Mouse (Mus musculus) liver, embryonic 16.5 days (tissue): ENCODE measurements around the gene Msmb. TPM values are rescaled to one million over a fixed set of nuclear protein-coding genes. Genes with fewer than 3 reads are reported as not detected.
"Not testable (repeated sequence)": the region's sequence is repeated elsewhere in the genome, so short reads cannot be mapped to it uniquely, and the experiment has no call there.

Experiments used
- ATAC-seq: fragments of 200-750 bp; cut with Nextera tagmentation; 2 replicates; pipeline ENCODE4 v1.8.0; 2017; ENCODE audit warnings: low read depth, mild to moderate bottlenecking, moderate number of reproducible peaks, moderate library complexity
- H3K27ac ChIP-seq: fragments of 300-500 bp; sonication (generic); 2 replicates; pipeline ENCODE4 v1.5.1; 2014; ENCODE audit warnings: mild to moderate bottlenecking, low read length
- H3K27me3 ChIP-seq: fragments of 300-500 bp; sonication (generic); 2 replicates; pipeline ENCODE4 v1.6.1; 2014; ENCODE audit warnings: low read depth, low read length, mixed read lengths; ENCODE audit not compliant: control insufficient read depth, insufficient read depth
- H3K36me3 ChIP-seq: fragments of 300-500 bp; sonication (generic); 2 replicates; pipeline ENCODE4 v1.6.1; 2014; ENCODE audit warnings: mild to moderate bottlenecking; ENCODE audit not compliant: control insufficient read depth, insufficient read depth
- H3K4me1 ChIP-seq: fragments of 300-500 bp; sonication (generic); 2 replicates; pipeline ENCODE4 v1.6.1; 2014; ENCODE audit warnings: low read depth, low read length, mixed read lengths; ENCODE audit not compliant: control insufficient read depth
- H3K4me2 ChIP-seq: fragments of 300-500 bp; sonication (generic); 2 replicates; pipeline ENCODE4 v1.6.1; 2014; ENCODE audit warnings: low read depth, low read length, mixed read lengths
- H3K4me3 ChIP-seq: fragments of 300-500 bp; sonication (generic); 2 replicates; pipeline ENCODE4 v1.5.1; 2014; ENCODE audit warnings: low read depth, mild to moderate bottlenecking, low read length
- H3K9ac ChIP-seq: fragments of 300-500 bp; sonication (generic); 2 replicates; pipeline ENCODE4 v1.6.1; 2014; ENCODE audit warnings: low read depth, low read length
- H3K9me3 ChIP-seq: fragments of 300-500 bp; sonication (generic); replicated peaks from 2 replicates; pipeline ENCODE4 v1.6.1; 2016; ENCODE audit warnings: low read length; ENCODE audit not compliant: control insufficient read depth
- WGBS: fragments of 180-500 bp; shearing (Covaris S2); extraction: QIAGEN DNeasy Blood & Tissue Kit; methylation state at CpG from one replicate; pipeline ENCODE4 v1.1.7; 2014; ENCODE audit not compliant: insufficient replicate concordance; 5-methylcytosine and 5-hydroxymethylcytosine counted together
- polyA plus RNA-seq: library from polyadenylated mRNA; unstranded; fragments of >200 nt; fragmentation: Nextera tagmentation; extraction: Ambion mirVana; gene quantifications from 2 replicates; pipeline ENCODE4 v1.2.1, GENCODE M21; 2015

Msmb gene
- polyA plus RNA-seq, 1 experiment from 2014 or later = not detected

DNA sequence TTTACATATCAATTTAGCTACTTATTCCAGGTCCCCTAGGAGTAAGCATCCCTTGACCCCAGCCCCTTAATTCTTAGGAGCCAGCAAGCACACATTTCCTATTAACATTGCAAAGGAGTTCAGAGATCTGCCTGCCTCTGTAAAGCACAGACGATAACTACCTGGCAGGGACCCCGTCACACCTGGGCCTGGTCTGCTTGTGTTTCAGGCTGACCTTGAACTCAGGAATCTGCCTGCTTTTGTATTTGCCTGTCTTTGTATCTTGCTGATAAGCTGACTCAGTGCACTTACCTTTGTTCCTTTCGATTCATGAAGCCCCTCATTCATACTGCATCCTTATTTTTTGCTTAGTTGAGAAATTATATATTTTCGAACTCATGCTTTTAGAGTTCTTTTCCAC, 34.9 kb upstream of the Msmb start:
- Histone ChIP-seq H3K27me3 (no peaks in the 10 kb centered on the region), H3K4me3 (no peak overlapping the region), H3K9me3 (no peaks in the 10 kb centered on the region), H3K9ac (no peak overlapping the region), H3K4me1 (no peaks in the 10 kb centered on the region), H3K27ac (no peak overlapping the region), H3K4me2 (no peak overlapping the region), H3K36me3 (no peaks in the 10 kb centered on the region)
- 66% methylated on average over 4 of the region's 4 CpGs for WGBS
- no peak for ATAC-seq

DNA sequence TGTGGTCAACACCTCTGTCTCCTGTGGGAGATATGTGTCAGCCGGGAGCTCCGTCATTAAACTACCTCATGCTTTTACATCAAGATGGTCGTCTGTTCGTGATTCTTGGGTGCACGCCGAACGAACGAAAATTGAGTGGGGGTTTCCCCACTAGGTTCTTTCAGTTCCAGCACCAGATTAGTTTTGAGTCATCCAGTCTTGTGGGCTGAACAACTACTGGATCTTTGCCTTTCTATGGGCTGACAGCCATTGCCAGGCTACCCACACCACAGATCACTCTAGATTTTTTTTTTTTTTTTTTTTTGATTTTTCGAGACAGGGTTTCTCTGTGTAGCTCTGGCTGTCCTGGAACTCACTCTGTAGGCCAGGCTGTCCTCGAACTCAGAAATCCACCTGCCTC, 29.7 kb upstream of the Msmb start:
- not testable (repeated sequence) for ATAC-seq, H3K4me2 ChIP-seq, H3K9me3 ChIP-seq

DNA sequence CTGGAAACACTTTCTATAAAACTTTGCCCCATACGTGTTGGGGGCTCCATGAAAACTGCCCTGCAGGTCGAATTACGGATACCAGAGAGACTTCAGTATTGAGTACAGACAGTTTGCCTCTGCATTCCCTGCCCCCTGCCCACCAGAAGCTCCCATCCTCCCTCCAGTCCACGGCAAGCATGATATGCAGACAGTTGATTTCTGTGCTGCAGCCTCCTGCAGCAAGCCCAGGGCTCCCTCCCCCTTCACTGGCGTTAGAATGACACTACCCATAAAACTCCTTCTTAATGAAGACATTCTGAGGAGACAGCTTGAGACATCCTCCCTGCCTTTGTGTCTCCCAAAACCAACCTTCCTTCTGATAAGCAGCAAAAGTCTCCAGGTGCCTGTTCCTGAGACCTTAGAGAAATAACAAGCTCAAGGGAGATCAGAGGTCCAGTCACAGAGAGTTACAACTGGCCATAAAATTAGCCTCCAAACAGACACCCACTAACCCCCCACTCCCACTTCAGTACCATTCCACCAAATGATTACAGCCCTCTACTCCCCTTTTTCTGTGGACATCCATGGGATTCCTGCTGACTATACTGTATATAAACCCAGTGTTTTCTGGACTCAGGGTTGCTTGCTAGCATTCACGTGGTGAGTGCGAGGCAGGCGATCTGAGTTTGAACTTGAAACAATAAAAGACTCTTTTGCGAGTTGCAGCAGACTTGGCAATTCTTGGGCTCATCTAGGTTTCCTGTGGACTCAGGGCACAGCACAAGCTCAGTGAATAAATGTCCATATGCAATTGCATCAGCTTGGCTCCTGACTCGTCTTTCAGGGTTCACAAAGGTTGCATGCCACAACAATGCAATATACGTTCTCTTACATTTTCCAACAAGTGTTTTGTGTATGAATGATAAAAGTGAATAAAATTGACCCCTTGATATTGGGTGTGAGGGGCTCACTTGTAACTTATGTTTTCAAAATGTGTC, 20.6 kb upstream of the Msmb start:
- Histone ChIP-seq H3K27me3 (no peaks in the 10 kb centered on the region), H3K9ac (no peak overlapping the region), H3K36me3 (no peaks in the 10 kb centered on the region), H3K27ac (no peak overlapping the region), H3K9me3 (no peaks in the 10 kb centered on the region), H3K4me2 (no peak overlapping the region), H3K4me1 (no peaks in the 10 kb centered on the region), H3K4me3 (no peak overlapping the region)
- no peak for ATAC-seq
- 61% methylated on average over 11 of the region's 11 CpGs for WGBS

More for the DNA sequence above, 29.7 kb upstream of the Msmb start:
- not testable (repeated sequence) for H3K9ac ChIP-seq, H3K27ac ChIP-seq, H3K36me3 ChIP-seq, H3K4me1 ChIP-seq, H3K27me3 ChIP-seq, H3K4me3 ChIP-seq
- WGBS = 77% methylated on average over 10 of the region's 10 CpGs

DNA sequence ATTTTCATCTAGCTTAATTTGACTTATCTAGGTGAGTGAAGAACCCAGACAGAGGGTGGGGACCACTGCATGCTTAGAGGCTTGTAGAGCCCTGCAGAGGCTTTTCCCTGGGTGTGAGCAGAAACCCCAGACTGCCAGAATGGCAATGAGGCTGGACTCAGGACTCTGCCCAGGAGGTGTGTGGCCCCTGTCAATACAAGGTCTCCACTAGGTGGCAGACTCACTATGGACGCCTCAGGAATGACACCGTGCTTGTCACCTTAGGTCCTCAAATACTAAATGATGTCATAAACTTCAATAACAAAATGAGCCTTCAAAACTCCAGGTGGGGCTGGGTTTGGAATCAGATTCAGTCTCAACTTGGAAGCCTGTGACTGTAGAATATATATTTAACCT, 19.9 kb upstream of the Msmb start:
- no peak overlapping the region for H3K27ac ChIP-seq
- 14% methylated on average over 2 of the region's 2 CpGs for WGBS
- H3K4me1 ChIP-seq = no peaks in the 10 kb centered on the region
- peak; percentile 70; the same call in 1 of the 2 replicates for ATAC-seq
- H3K9ac ChIP-seq = no peak overlapping the region
- H3K4me3 ChIP-seq = no peak overlapping the region
- no peaks in the 10 kb centered on the region; the same call in 1 of the 2 replicates for H3K27me3 ChIP-seq
- no peaks in the 10 kb centered on the region for H3K9me3 ChIP-seq
- no peak overlapping the region for H3K4me2 ChIP-seq
- no peaks in the 10 kb centered on the region for H3K36me3 ChIP-seq

DNA sequence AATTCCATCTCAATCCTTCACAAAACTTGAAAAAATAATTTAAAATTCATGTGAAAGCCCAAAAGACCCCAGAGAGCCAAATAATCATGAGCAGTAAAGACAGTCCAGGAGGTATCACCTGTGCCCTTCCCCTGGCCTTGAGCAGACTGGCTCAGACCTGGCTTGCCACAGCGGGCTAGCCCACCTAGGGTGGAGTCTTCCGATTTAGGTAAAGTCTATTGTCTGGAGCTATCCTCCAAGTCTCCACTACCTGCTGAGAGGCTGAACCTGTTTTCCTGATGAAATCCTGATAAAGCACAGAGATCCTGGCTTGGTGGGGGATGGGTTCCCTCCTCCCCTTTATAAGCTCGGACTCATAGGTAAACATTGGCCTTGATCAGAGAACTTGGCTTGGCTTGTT, 17.6 kb upstream of the Msmb start:
- Histone ChIP-seq H3K9ac (no peak overlapping the region), H3K36me3 (no peaks in the 10 kb centered on the region), H3K27me3 (no peaks in the 10 kb centered on the region; the same call in 1 of the 2 replicates), H3K4me1 (no peaks in the 10 kb centered on the region), H3K4me3 (no peak overlapping the region), H3K4me2 (no peak overlapping the region), H3K27ac (no peak overlapping the region), H3K9me3 (no peaks in the 10 kb centered on the region)
- no peak for ATAC-seq
- 70% methylated on average over 3 of the region's 3 CpGs for WGBS

DNA sequence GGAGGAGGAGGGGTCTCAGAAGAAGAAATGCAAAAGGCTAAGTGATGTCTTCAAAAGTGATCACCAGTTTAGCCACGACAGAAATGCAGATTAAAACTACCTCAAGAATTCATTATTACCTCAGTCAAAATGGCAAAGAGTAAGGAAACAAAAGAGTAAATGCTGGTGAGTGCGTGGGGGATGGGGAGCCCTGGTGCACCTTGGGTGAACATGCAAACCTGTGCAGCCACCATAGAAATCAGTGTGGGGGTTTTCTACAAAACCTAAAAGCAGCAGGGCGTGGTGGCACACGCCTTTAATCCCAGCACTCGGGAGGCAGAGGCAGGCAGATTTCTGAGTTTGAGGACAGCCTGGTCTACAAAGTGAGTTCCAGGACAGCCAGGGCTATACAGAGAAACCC, 16.6 kb upstream of the Msmb start:
- not testable (repeated sequence) for H3K27me3 ChIP-seq, H3K4me3 ChIP-seq, H3K36me3 ChIP-seq, H3K9ac ChIP-seq, H3K4me2 ChIP-seq, H3K27ac ChIP-seq, ATAC-seq, H3K4me1 ChIP-seq, H3K9me3 ChIP-seq
- 59% methylated on average over 5 of the region's 5 CpGs for WGBS

DNA sequence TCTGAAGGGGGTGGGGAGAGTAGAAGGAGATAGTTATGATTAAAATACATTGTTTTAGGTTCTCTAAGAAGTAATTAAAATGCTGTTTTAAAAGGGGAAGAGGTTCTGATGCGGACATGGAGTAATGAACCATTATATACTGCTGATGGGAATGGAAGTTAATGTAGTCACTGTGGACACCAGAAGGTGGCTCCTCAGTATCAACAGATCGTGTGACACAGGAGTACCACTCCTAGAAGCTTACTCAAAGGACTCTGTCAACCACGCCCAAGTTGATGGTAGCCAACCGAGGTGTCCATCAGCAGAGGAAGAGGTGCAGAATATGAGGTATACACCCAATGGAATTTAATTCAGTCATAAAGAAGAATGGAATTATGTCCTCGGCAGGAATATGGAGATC, 13.4 kb upstream of the Msmb start:
- H3K27me3 ChIP-seq = no peaks in the 10 kb centered on the region; the same call in 1 of the 2 replicates
- no peak overlapping the region for H3K9ac ChIP-seq
- H3K4me2 ChIP-seq = no peak overlapping the region
- H3K27ac ChIP-seq = no peak overlapping the region
- peaks cover 11% of the 10 kb centered on the region for H3K4me1 ChIP-seq
- ATAC-seq = peak; percentile 42; the same call in 1 of the 2 replicates
- H3K36me3 ChIP-seq = no peaks in the 10 kb centered on the region
- WGBS = 48% methylated on average over 5 of the region's 5 CpGs
- H3K9me3 ChIP-seq = no peaks in the 10 kb centered on the region
- no peak overlapping the region for H3K4me3 ChIP-seq

DNA sequence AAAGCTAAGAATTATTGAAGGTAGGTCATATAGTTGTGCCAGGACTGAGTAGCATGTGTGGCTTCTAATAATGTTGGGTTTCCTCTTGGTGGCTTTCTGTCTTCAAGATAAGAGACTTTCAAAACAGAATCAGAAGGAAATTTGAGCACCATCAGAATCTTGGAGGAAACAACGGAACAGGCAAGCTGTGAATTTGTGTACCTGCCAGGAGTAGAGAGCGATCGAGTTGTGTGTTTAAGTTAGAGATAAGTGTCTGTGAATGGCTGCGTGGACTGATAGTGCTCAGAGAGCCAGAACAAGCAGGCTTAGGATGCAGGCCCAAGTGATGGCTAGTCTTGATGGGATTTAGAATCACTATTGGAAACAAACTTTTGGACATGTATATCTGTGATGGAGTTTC, 10.0 kb upstream of the Msmb start:
- Histone ChIP-seq H3K4me3 (no peak overlapping the region), H3K4me2 (peak overlapping the region; percentile 14), H3K9ac (no peak overlapping the region), H3K27me3 (no peaks in the 10 kb centered on the region), H3K27ac (peak overlapping the region; percentile 63), H3K4me1 (peaks cover 39% of the 10 kb centered on the region), H3K36me3 (no peaks in the 10 kb centered on the region), H3K9me3 (no peaks in the 10 kb centered on the region)
- 10% methylated on average over 4 of the region's 4 CpGs for WGBS
- peak; percentile 86 for ATAC-seq

DNA sequence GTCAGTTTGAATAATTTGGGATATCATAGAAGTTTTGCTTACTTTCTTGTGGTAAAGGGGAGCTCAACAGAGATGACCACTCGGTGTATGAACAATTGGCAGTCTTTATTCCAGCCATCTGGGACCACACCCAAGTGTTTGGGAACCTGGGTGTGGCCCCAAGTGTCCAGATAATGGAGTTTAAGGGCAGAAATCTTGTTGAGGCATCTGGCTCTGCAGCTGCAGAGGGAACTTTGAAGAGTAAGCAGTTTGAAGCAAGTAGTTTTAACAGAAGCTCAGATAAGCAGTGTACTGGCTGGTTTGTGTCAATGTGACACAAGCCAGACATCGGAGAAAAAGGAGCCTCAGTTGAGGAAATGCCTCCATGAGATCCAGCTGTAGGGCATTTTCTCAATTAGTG, 7.5 kb upstream of the Msmb start:
- WGBS = 19% methylated on average over 2 of the region's 2 CpGs
- Histone ChIP-seq H3K27ac (peak overlapping the region; percentile 18; the same call in 1 of the 2 replicates), H3K4me3 (no peak overlapping the region), H3K36me3 (no peaks in the 10 kb centered on the region), H3K27me3 (no peaks in the 10 kb centered on the region), H3K9ac (0 out of 2 replicates have a peak overlapping the region, but pooled peaks have one; percentile 6), H3K4me2 (peak overlapping the region; percentile 7), H3K4me1 (peaks cover 39% of the 10 kb centered on the region), H3K9me3 (no peaks in the 10 kb centered on the region)
- ATAC-seq = peak; percentile 62
